Mouse (Mus musculus): ENCODE measurements around the gene Vipas39. TPM values are rescaled to one million over a fixed set of nuclear protein-coding genes. Genes with fewer than 3 reads are reported as not detected.
A peak's percentile ranks its signal among the peaks of the same experiment; 100 is the strongest.
"Not testable (repeated sequence)": the region's sequence is repeated elsewhere in the genome, so short reads cannot be mapped to it uniquely, and the experiment has no call there.

Gene Vipas39
- polyA plus RNA-seq, 1 experiment from 2014 or later = 52.2 TPM

GRCm38 (mm10) chr12:87212844-87213606 lies 53.0 kb downstream of the Vipas39 start:
- Histone ChIP-seq H3K9ac (no peak overlapping the region), H3K4me1 (replicated peaks) (no peaks in the 10 kb centered on the region), H3K4me3 (no peak overlapping the region), H3K4me2 (no peak overlapping the region), H3K36me3 (no peaks in the 10 kb centered on the region), H3K9me3 (no peaks in the 10 kb centered on the region), H3K27ac (replicated peaks) (no peak overlapping the region), H3K27me3 (no peaks in the 10 kb centered on the region)
- ATAC-seq (ENCODE audit: low FRiP score, low read depth) = no peak
- 71% methylated on average over 2 of the region's 2 CpGs for WGBS

DNA sequence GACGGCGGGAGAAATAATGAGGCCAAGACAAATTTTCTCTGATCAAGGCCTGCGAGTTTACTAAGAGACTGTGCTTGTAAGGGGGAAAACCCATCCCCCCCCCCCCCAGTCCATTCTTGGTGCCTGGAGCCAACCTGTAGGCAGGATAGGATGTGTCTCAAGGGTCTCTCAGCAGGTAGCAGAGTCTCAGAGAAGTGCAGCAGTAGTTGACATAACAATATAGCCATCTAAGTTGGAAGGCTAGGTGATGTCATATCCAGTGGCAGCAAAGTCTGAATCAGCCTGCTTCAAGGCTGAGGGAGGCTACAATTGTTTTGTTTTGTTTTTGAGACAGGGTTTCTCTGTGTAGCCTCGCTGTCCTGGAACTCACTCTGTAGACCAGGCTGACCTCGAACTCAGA lies 60.3 kb downstream of the Vipas39 start:
- ATAC-seq (ENCODE audit: low FRiP score, low read depth); H3K36me3 ChIP-seq; H3K4me3 ChIP-seq; H3K27ac ChIP-seq (replicated peaks); H3K9me3 ChIP-seq; H3K4me1 ChIP-seq (replicated peaks); H3K4me2 ChIP-seq; H3K9ac ChIP-seq; H3K27me3 ChIP-seq: not testable (repeated sequence)
- WGBS = 93% methylated on average over 5 of the region's 5 CpGs

DNA sequence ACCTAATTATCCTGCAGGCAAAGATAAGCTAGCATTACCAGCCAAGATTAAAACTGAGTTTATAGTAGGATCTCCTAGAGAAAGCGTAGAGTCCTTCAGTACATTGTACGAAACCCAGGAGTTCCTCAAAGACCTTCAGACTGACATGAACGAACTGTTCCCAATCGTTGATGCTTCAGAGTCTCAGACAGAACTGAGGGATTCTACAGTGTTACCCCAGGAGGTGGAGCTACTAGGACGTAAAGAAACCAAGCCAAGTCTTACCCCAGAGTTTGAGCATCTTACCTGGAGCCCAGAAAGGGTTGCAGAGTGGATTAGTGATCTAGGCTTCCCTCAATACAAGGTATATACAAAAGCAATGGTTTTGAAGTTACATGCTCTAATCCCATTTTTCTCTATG lies 64.4 kb downstream of the Vipas39 start:
- no peak overlapping the region for H3K4me2 ChIP-seq
- no peak overlapping the region for H3K4me3 ChIP-seq
- H3K9me3 ChIP-seq = no peaks in the 10 kb centered on the region
- H3K27ac ChIP-seq (replicated peaks) = no peak overlapping the region
- H3K9ac ChIP-seq = no peak overlapping the region
- 75% methylated on average over 5 of the region's 5 CpGs for WGBS
- H3K4me1 ChIP-seq (replicated peaks) = peaks cover 16% of the 10 kb centered on the region
- H3K27me3 ChIP-seq = no peaks in the 10 kb centered on the region
- H3K36me3 ChIP-seq = no peaks in the 10 kb centered on the region
- ATAC-seq (ENCODE audit: low FRiP score, low read depth) = no peak

DNA sequence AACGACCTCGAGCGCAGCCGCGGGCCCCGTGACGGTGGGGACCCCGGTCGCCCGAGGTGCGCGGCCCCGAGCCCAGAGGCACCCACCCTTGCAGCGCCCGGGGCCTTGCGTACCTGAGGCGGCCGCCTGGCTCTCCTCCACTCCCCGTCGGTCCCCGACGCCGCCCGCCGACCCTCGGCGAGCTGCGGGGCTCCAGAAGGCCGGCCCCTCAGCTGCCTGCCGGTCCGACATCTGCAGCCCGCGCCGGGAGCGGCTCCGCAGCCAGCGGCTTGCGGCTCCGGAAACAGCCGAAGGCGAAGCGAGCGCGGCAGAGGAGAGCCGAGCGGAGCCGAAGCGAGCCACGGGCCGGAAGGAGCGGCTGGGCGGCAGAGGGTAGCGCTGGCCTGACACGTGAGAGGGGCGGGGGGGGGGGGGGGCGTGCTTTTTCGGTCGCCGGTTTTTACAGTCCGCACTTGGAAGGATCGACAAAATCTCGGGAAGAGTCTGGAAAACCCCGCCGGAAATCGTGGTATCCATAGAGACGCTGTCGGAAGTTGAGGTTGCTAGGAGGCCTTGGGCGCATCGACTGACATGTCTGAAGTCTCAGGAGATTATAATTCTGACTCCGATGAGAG lies 66.0 kb downstream of the Vipas39 start, which contains the start of gene Tmed8:
TSS of gene Tmed8 (minus strand) at position 482 of the 614 bp plus-strand sequence.
- Histone ChIP-seq H3K27me3 (no peaks in the 10 kb centered on the region), H3K36me3 (no peaks in the 10 kb centered on the region), H3K9ac (peak within 1 kb of the TSS; percentile 99), H3K27ac (replicated peaks) (peak within 1 kb of the TSS; percentile 91), H3K4me1 (replicated peaks) (peaks cover 16% of the 10 kb centered on the region), H3K4me3 (peak within 1 kb of the TSS; percentile 93), H3K9me3 (no peaks in the 10 kb centered on the region), H3K4me2 (peak within 1 kb of the TSS; percentile 77)
- peak; percentile 95 for ATAC-seq (ENCODE audit: low FRiP score, low read depth)
- WGBS = under 1% methylated on average over 67 of the region's 70 CpGs

DNA sequence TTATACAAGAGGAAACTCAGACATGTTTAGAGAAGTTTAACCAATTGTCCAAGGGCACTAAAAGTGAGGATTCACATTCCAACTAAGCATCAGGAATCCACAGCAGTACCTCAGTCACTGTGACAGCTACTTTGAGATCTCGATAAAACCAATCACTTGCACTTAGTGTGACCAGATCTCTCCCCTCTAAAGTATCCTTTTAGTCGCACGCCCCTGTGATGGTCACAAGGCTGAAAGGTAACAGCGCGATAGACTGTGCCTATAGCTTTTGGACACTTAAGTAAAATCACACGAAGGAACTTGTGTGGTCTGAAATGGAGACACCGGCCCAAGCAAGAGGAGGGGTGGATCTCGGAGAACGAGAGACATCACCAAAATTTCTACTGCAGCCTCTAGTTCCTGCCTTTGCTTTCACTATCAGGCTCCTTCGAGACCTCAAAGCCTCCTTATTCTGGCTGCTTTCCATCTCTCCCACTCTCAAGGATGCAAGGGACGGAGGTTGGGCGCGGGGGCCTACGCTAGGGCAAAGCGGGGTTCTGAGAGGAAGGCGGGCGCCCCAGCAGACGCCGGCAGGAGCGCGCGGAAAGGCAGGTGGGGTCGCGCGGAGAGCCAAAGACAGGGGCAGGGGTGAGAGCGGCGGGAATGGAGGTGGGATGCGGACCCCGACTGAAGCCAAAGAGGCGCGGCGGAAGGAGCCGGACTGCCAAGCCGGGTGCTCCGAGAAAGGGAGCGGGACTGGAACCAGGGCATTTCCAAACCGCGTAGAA lies 66.7 kb downstream of the Vipas39 start, which contains the start of gene Samd15:
TSS of gene Samd15 (plus strand) at position 518 of the 767 bp plus-strand sequence.
- ATAC-seq (ENCODE audit: low FRiP score, low read depth) = peak; percentile 60
- H3K4me3 ChIP-seq = peak within 1 kb of the TSS; percentile 93
- H3K4me1 ChIP-seq (replicated peaks) = peaks cover 16% of the 10 kb centered on the region
- H3K27ac ChIP-seq (replicated peaks) = peak within 1 kb of the TSS; percentile 91
- H3K9me3 ChIP-seq = no peaks in the 10 kb centered on the region
- peak within 1 kb of the TSS; percentile 77 for H3K4me2 ChIP-seq
- H3K36me3 ChIP-seq = no peaks in the 10 kb centered on the region
- H3K27me3 ChIP-seq = no peaks in the 10 kb centered on the region
- under 1% methylated on average over 38 of the region's 38 CpGs for WGBS
- H3K9ac ChIP-seq = peak within 1 kb of the TSS; percentile 99

GRCm38 (mm10) chr12:87198792-87199191 lies 67.3 kb downstream of the Vipas39 start:
- H3K9me3 ChIP-seq = no peaks in the 10 kb centered on the region
- no peak for ATAC-seq (ENCODE audit: low FRiP score, low read depth)
- no peak overlapping the region for H3K27ac ChIP-seq (replicated peaks)
- H3K9ac ChIP-seq = peak overlapping the region; percentile 99; the same call in 1 of the 2 replicates
- 50% methylated on average over 6 of the region's 6 CpGs for WGBS
- H3K36me3 ChIP-seq = no peaks in the 10 kb centered on the region
- H3K27me3 ChIP-seq = no peaks in the 10 kb centered on the region
- peak overlapping the region; percentile 77 for H3K4me2 ChIP-seq
- H3K4me3 ChIP-seq = peak overlapping the region; percentile 93
- H3K4me1 ChIP-seq (replicated peaks) = peaks cover 16% of the 10 kb centered on the region

- Histone ChIP-seq H3K27ac (replicated peaks) (no peak overlapping the region), H3K4me1 (replicated peaks) (peaks cover 16% of the 10 kb centered on the region), H3K36me3 (no peaks in the 10 kb centered on the region), H3K4me2 (no peak overlapping the region), H3K9ac (no peak overlapping the region), H3K4me3 (no peak overlapping the region), H3K9me3 (no peaks in the 10 kb centered on the region), H3K27me3 (no peaks in the 10 kb centered on the region)
- ATAC-seq (ENCODE audit: low FRiP score, low read depth) = no peak
Observed at GRCm38 (mm10) chr12:87196310-87196709, 69.7 kb downstream of the Vipas39 start.

GRCm38 (mm10) chr12:87195069-87195468 lies 71.0 kb downstream of the Vipas39 start:
- Histone ChIP-seq H3K4me1 (replicated peaks) (peaks cover 16% of the 10 kb centered on the region), H3K27ac (replicated peaks) (no peak overlapping the region), H3K36me3 (no peaks in the 10 kb centered on the region), H3K9me3 (no peaks in the 10 kb centered on the region), H3K9ac (no peak overlapping the region), H3K4me2 (no peak overlapping the region), H3K27me3 (no peaks in the 10 kb centered on the region), H3K4me3 (no peak overlapping the region)
- ATAC-seq (ENCODE audit: low FRiP score, low read depth) = no peak
- 92% methylated on average over 1 of the region's 1 CpGs for WGBS

- H3K4me3 ChIP-seq = no peak overlapping the region
- peaks cover 4% of the 10 kb centered on the region; the same call in 1 of the 2 replicates for H3K4me1 ChIP-seq (replicated peaks)
- H3K9ac ChIP-seq = no peak overlapping the region
- no peak for ATAC-seq (ENCODE audit: low FRiP score, low read depth)
- no peak overlapping the region for H3K4me2 ChIP-seq
- no peaks in the 10 kb centered on the region for H3K27me3 ChIP-seq
- no peaks in the 10 kb centered on the region for H3K9me3 ChIP-seq
- WGBS = 97% methylated on average over 3 of the region's 3 CpGs
- H3K36me3 ChIP-seq = no peaks in the 10 kb centered on the region
- no peak overlapping the region for H3K27ac ChIP-seq (replicated peaks)
Observed at GRCm38 (mm10) chr12:87193008-87193407, 73.0 kb downstream of the Vipas39 start.

Small RNA genes within 50 kb of the gene (microRNA-seq; reads per million reads assigned to microRNA genes)
- not detected for gene Gm47293

Other genes with a start within 250 kb of the Vipas39 start
- 10.3 and 11.1 TPM in 2 replicates for gene Tmem63c, start 244.9 kb downstream of the Vipas39 start, polyA plus RNA-seq (2015; fragmentation: Nextera tagmentation; extraction: Ambion mirVana)
- 4.9 TPM in 2 replicates for gene Ngb, start 163.7 kb downstream of the Vipas39 start, polyA plus RNA-seq (2015; fragmentation: Nextera tagmentation; extraction: Ambion mirVana)
- 29.3 and 30.0 TPM in 2 replicates for gene Gstz1, start 119.1 kb downstream of the Vipas39 start, polyA plus RNA-seq (2015; fragmentation: Nextera tagmentation; extraction: Ambion mirVana)
- 14.7 and 14.8 TPM in 2 replicates for gene Pomt2, start 118.3 kb downstream of the Vipas39 start, polyA plus RNA-seq (2015; fragmentation: Nextera tagmentation; extraction: Ambion mirVana)
- gene Samd15, start 66.5 kb downstream of the Vipas39 start, polyA plus RNA-seq (2015; fragmentation: Nextera tagmentation; extraction: Ambion mirVana) = 2.0 and 2.4 TPM in 2 replicates
- 5.2 and 5.7 TPM in 2 replicates for gene Tmed8, start 65.8 kb downstream of the Vipas39 start, polyA plus RNA-seq (2015; fragmentation: Nextera tagmentation; extraction: Ambion mirVana)
- gene Noxred1, start 27.5 kb downstream of the Vipas39 start, polyA plus RNA-seq (2015; fragmentation: Nextera tagmentation; extraction: Ambion mirVana) = 1.1 and 1.2 TPM in 2 replicates
- gene Ahsa1, start 223 bp upstream of the Vipas39 start, polyA plus RNA-seq (2015; fragmentation: Nextera tagmentation; extraction: Ambion mirVana) = 208 and 221 TPM in 2 replicates
- gene Ism2, start 33.4 kb upstream of the Vipas39 start, polyA plus RNA-seq (2015; fragmentation: Nextera tagmentation; extraction: Ambion mirVana) = 1.7 and 1.9 TPM in 2 replicates
- 57.6 and 63.6 TPM in 2 replicates for gene Sptlc2, start 122.1 kb upstream of the Vipas39 start, polyA plus RNA-seq (2015; fragmentation: Nextera tagmentation; extraction: Ambion mirVana)
- 242 and 258 TPM in 2 replicates for gene Slirp, start 177.6 kb upstream of the Vipas39 start, polyA plus RNA-seq (2015; fragmentation: Nextera tagmentation; extraction: Ambion mirVana)
- 36.6 and 37.5 TPM in 2 replicates for gene Alkbh1, start 177.8 kb upstream of the Vipas39 start, polyA plus RNA-seq (2015; fragmentation: Nextera tagmentation; extraction: Ambion mirVana)
- 93.4 and 103 TPM in 2 replicates for gene Snw1, start 206.0 kb upstream of the Vipas39 start, polyA plus RNA-seq (2015; fragmentation: Nextera tagmentation; extraction: Ambion mirVana)
- gene Gm5788, start 228.5 kb upstream of the Vipas39 start, polyA plus RNA-seq (2015; fragmentation: Nextera tagmentation; extraction: Ambion mirVana) = not detected in 2 replicates
- gene Gm8300, start 248.1 kb upstream of the Vipas39 start, polyA plus RNA-seq (2015; fragmentation: Nextera tagmentation; extraction: Ambion mirVana) = not detected in 2 replicates

Data from hindbrain, embryonic 15.5 days (tissue).